Mouse (Mus musculus) small intestine, adult 2 months (tissue): ENCODE results near the gene Hist1h2ag.

Source experiments
- CTCF ChIP-seq: fragments of 200-500 bp; IDR thresholded peaks from 2 replicates; pipeline ENCODE4 v1.5.1; 2012; ENCODE audit warnings: low read depth, mild to moderate bottlenecking, control low read depth, inconsistent platforms, low read length, moderate library complexity, mixed read lengths; ENCODE audit not compliant: insufficient replicate concordance, insufficient read length; ENCODE audit errors: extremely low read depth
- POLR2A ChIP-seq: fragments of 200-500 bp; IDR thresholded peaks from 2 replicates; pipeline ENCODE4 v1.6.1; 2012; ENCODE audit warnings: low read depth, mild to moderate bottlenecking, control low read depth, inconsistent platforms, low read length, moderate library complexity

DNA sequence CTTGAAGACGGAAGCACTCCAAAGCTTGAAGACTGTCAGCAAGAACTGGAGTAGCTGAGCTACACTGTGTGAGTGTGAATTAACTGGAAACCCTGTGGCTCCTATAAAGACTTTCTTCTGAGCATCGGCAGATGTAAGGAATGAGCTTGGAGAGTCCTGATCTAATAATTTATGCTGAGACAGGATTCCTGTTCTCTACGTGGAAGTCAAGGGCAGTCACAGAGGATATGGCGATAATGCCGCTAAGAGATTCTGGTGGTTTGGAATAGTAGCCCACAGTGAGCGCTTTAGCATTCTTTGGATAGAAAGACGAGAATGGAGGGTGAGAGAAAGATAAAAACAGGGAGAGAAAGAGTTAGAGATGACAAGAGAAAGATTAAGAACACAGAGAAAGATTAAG, 34.9 kb downstream of the Hist1h2ag start:
- TF ChIP-seq POLR2A (no peak), CTCF (no peak)
